Mouse (Mus musculus) Patski (cell line): ENCODE results near the gene Ddias. TPM values are rescaled to one million over a fixed set of nuclear protein-coding genes. Genes with fewer than 3 reads are reported as not detected.
"Not testable (repeated sequence)": the region's sequence is repeated elsewhere in the genome, so short reads cannot be mapped to it uniquely, and the experiment has no call there.

Source experiments
- ATAC-seq: fragments of 100-300 bp; one replicate; pipeline ENCODE4 v1.8.0; 2021
- CTCF ChIA-PET: fragments of 350-600 bp; sonication (Branson Sonifier 250); formaldehyde crosslinking; loops from one replicate; lab custom pipeline; 2022; ENCODE audit warnings: inconsistent platforms; lab: Charles Lee
- POLR2A ChIA-PET: fragments of 350-600 bp; sonication (Branson Sonifier 250); formaldehyde crosslinking; loops from one replicate; lab custom pipeline; 2022; ENCODE audit warnings: antibody characterized with exemption, inconsistent platforms; lab: Charles Lee
- DNase-seq: peaks from one replicate; pipeline ENCODE4 v3.0.0-alpha.2; 2011; ENCODE audit warnings: low read depth, low spot score
- H3K27me3 ChIP-seq: fragments of 371-371 bp; one replicate; pipeline ENCODE4 v1.5.1; 2021
- CTCF ChIP-seq: fragments of 100-300 bp; IDR thresholded peaks from one replicate; pipeline ENCODE4 v1.5.1; 2021
- in situ Hi-C: fragments of 300-500 bp; cut with MboI; formaldehyde crosslinking; loops from 3 replicates; pipeline ENCODE4 v1.11.1; 2018; ENCODE audit warnings: low pct_unique_long_range_greater_than_20kb, mixed read lengths
- polyA plus RNA-seq: library from polyadenylated mRNA; unstranded; gene quantifications from one replicate; pipeline ENCODE4 v1.2.3, GENCODE M21; 2021

The Ddias gene
- 6.5 TPM for polyA plus RNA-seq

GRCm38 (mm10) chr7:92874116-92874675 lies at the start of gene Ddias, which contains the start of gene Prcp:
Gene Ddias (minus strand): TSS chr7:92874247.
Gene Prcp (plus strand): TSS chr7:92874470.
- POLR2A ChIA-PET: no interaction called here

GRCm38 (mm10) chr7:92920857-92921172 lies 46.8 kb upstream of the Ddias start:
- CTCF ChIA-PET: interaction anchor here (1.0 kb wide), 1 partner anchor 16 kb away, joined by 3 read pairs; no protein-coding TSS in a partner anchor
- TF ChIP-seq CTCF: no peak
- POLR2A ChIA-PET: interaction anchor here (0.6 kb wide), 1 partner anchor 187 kb away, joined by 5 read pairs; no protein-coding TSS in a partner anchor
- no peaks in the 10 kb centered on the region for H3K27me3 ChIP-seq
- no peak for DNase-seq
- no peak for ATAC-seq
- in situ Hi-C loops: no loop called here

More at GRCm38 (mm10) chr7:92874116-92874675, at the start of gene Ddias, which contains the start of gene Prcp:
- ATAC-seq: peak; percentile 82
- peak; percentile 71 for DNase-seq
- TF ChIP-seq CTCF: peak; percentile 98
- in situ Hi-C loops: loop anchor here (25.0 kb wide), 1 partner anchor 537 kb away; no protein-coding TSS in a partner anchor
- no peaks in the 10 kb centered on the region for H3K27me3 ChIP-seq
- CTCF ChIA-PET: interaction anchor here (1.6 kb wide), 1 partner anchor 772 kb away, joined by 5 read pairs; no protein-coding TSS in a partner anchor

GRCm38 (mm10) chr7:92920172-92920856 lies 46.3 kb upstream of the Ddias start:
- TF ChIP-seq CTCF: no peak
- CTCF ChIA-PET: interaction anchor here (1.0 to 1.3 kb wide), 2 partner anchors 17 kb away, joined by 3 read pairs; no protein-coding TSS in a partner anchor
- ATAC-seq (no peak), DNase-seq (no peak)
- POLR2A ChIA-PET: interaction anchor here (0.6 kb wide), 1 partner anchor 186 kb away, joined by 5 read pairs; no protein-coding TSS in a partner anchor
- in situ Hi-C loops: no loop called here
- H3K27me3 ChIP-seq: no peaks in the 10 kb centered on the region

- ATAC-seq, H3K27me3 ChIP-seq, DNase-seq, in situ Hi-C loops, POLR2A ChIA-PET: not testable (repeated sequence)
- CTCF ChIA-PET: interaction anchor here (0.8 to 3.0 kb wide), 4 partner anchors 10 to 55 kb away, joined by 3 to 18 read pairs (median 6); no protein-coding TSS in a partner anchor
Observed at GRCm38 (mm10) chr7:92904285-92904684, 30.2 kb upstream of the Ddias start.

- no peaks in the 10 kb centered on the region for H3K27me3 ChIP-seq
- ATAC-seq (peak; percentile 95), DNase-seq (peak; percentile 9)
- ChIA-PET POLR2A (no interaction called here), CTCF (interaction anchor here (0.7 to 3.0 kb wide), 9 partner anchors 9 to 799 kb away, joined by 3 to 18 read pairs (median 3); no protein-coding TSS in a partner anchor)
- peak; percentile 76 for TF ChIP-seq CTCF
- in situ Hi-C loops: no loop called here
Observed at GRCm38 (mm10) chr7:92903360-92904038, 29.5 kb upstream of the Ddias start.

- POLR2A ChIA-PET: interaction anchor here (0.7 kb wide), 1 partner anchor 154 kb away, joined by 5 read pairs; no protein-coding TSS in a partner anchor
- DNase-seq (no peak), ATAC-seq (no peak)
- H3K27me3 ChIP-seq: no peaks in the 10 kb centered on the region
- CTCF ChIA-PET: interaction anchor here (1.1 kb wide), 1 partner anchor 17 kb away, joined by 3 read pairs; no protein-coding TSS in a partner anchor
- peak; percentile 45 for TF ChIP-seq CTCF
- in situ Hi-C loops: loop anchor here (10.0 kb wide), 1 partner anchor 198 kb away; no protein-coding TSS in a partner anchor
Observed at GRCm38 (mm10) chr7:92897021-92897420, 23.0 kb upstream of the Ddias start.

- H3K27me3 ChIP-seq: no peaks in the 10 kb centered on the region
- ATAC-seq: no peak
- CTCF ChIA-PET: interaction anchor here (0.6 to 3.4 kb wide), 3 partner anchors 8 to 13 kb away, joined by 3 to 18 read pairs (median 4); no protein-coding TSS in a partner anchor
- no peak for TF ChIP-seq CTCF
- POLR2A ChIA-PET: interaction anchor here (0.7 kb wide), 1 partner anchor 374 kb away, joined by 7 read pairs; no protein-coding TSS in a partner anchor
- in situ Hi-C loops: loop anchor here (10.0 kb wide), 1 partner anchor 199 kb away; no protein-coding TSS in a partner anchor
- no peak for DNase-seq
Observed at GRCm38 (mm10) chr7:92896036-92896435, 22.0 kb upstream of the Ddias start.

GRCm38 (mm10) chr7:92893478-92893877 lies 19.4 kb upstream of the Ddias start:
- CTCF ChIA-PET: interaction anchor here (0.6 to 3.4 kb wide), 5 partner anchors 10 to 44 kb away, joined by 3 to 18 read pairs (median 4); no protein-coding TSS in a partner anchor
- POLR2A ChIA-PET: no interaction called here
- DNase-seq: no peak
- ATAC-seq: no peak
- TF ChIP-seq CTCF: peak; percentile 70
- in situ Hi-C loops: loop anchor here (10.0 kb wide), 1 partner anchor 201 kb away; no protein-coding TSS in a partner anchor
- no peaks in the 10 kb centered on the region for H3K27me3 ChIP-seq

- ATAC-seq (no peak), DNase-seq (no peak)
- ChIA-PET CTCF (no interaction called here), POLR2A (no interaction called here)
- no peak for TF ChIP-seq CTCF
- H3K27me3 ChIP-seq: no peaks in the 10 kb centered on the region
- in situ Hi-C loops: loop anchor here (10.0 kb wide), 1 partner anchor 204 kb away; no protein-coding TSS in a partner anchor
Observed at GRCm38 (mm10) chr7:92890618-92891230, 16.7 kb upstream of the Ddias start.
